Mouse (Mus musculus) kidney, postnatal 4 days (tissue): ENCODE data around the gene Thoc7.
A peak's percentile ranks its signal among the peaks of the same experiment; 100 is the strongest.

ENCODE experiments used
- DNase-seq, 2 experiments: peaks; one replicate each; pipeline ENCODE4 v3.0.0; 2021; ENCODE audit warnings: mixed read lengths in 2 of 2

The Thoc7 gene

DNA sequence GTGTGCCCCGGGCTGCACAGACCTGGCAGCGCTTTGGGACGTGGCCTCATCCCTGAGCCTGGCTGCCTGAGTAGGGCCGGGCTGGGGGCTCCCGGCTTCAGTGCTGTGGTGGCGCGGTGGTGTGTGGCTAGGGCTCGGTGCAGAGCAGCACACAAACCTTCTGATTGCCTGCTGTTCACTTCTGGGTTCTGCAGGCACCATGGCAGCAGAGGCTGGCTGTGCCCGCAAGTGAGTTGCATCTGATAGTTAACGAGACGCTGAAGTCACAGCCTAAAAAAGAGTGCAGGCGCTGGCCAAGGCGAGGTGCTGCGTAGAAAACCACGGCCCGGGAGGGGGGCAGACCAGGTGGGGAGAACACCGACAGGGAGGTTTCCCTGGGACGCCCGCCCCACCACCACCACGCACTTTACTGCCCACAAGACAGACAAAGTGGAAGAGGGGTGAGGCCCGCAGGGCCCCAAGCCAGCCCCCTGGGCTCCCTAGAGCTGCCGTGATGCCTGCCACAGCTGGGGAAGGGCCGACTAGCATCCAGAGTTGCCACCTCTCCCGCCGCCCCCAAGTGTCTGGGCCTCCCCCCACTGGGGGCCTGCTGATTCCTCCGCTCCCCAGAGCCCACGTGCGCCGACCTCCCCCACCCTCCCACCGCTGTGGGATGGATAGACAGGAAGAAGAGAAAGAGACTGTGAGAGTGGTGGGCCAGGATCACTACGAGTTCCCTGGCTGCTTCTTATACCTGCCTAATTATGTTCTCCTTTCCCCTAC is 28.2 kb downstream of the Thoc7 start:
- no peak for DNase-seq

DNA sequence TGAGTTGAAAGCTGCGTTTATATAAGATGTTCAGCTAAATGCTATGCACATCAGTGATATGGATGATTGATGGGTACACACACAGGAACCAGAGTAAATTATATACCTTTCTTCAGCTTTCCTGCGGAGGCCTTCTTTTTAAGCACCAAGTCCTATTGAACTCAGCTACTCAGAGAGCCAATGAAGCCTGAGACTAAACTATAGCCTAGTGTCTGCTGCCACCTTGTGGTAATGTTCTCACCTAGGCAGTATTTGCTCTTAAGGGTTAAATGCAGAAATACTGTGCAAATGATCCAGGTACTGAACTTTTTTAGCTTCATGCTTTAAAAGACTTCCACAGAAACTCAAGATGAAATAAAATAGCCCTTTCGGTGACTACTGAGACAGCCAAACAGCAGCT is 44.0 kb downstream of the Thoc7 start:
- peak; percentile 46 to 69 for DNase-seq

DNA sequence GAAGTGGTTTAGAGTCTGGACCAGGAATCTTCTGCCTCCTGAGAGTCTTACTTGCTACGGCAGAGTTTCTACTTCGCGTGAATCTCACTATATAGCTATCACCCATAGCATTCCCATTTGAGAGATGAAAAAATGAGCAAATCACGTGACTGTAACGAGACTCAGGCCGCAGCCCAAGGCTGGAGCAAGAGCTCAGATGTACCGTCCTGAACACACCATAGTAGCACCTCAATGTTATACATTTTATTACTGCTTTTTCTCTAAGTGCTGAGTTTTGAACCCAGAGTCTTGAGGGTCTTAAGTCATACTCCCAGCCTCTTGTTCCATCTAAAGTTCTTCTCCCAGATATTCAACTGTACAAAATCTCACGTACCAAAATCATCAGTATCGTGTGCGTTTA is 44.4 kb downstream of the Thoc7 start:
- DNase-seq = no peak

DNA sequence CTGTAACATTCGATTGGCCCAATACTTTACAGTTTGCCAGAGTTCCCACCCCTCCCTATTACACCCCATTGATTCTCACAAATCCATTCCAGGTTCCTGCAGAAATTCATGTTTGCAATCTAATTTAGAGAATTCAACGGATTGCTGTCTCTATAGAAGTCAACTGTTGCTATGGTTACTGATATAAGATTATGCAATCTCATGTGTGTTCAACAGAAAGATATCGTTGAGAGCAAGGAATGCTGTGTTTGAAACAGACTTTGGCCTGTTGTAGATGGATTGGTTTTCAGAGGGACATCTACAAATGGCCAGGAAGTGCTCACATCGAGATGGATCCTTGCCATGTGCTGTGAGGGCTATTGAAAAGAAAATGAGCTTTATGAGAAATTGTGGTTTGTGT is 46.4 kb downstream of the Thoc7 start:
- DNase-seq = no peak

DNA sequence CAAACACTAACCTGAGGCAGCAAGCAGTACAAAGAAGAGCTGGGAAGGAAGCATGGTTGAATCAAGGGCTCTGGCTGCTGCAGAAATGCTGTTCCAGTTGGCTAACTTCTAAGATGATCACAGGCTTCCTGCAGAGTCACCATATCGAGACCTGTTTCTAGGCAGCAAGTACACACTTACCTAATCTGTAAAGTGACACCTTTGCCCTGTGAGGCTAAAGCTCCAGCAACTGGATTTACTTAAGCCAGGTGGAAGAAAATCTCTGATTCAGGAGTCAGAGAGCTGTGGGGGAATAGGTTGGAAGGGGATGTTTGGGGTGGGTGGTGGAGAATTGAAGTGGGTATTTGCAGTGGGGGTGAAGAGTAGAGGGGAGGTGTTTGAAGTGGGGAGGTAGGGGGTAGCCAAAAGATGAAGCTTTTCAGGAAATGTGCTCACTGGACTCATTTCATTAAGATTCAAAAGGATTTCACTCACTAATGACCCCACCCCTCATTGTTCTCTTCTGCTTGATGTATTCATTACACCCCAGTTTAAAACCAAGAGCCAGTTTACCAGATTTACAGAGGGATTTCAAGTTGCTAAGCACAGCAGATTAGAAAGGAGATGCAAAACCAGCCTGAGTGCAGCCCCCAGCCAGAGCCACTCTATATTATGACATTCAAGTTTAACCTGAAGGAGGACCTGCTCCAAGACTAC is 47.1 kb downstream of the Thoc7 start, which contains the start of gene Gm281:
Gm281 (minus strand) TSS at position 92 of the 696 bp plus-strand sequence.
- no peak for DNase-seq

DNA sequence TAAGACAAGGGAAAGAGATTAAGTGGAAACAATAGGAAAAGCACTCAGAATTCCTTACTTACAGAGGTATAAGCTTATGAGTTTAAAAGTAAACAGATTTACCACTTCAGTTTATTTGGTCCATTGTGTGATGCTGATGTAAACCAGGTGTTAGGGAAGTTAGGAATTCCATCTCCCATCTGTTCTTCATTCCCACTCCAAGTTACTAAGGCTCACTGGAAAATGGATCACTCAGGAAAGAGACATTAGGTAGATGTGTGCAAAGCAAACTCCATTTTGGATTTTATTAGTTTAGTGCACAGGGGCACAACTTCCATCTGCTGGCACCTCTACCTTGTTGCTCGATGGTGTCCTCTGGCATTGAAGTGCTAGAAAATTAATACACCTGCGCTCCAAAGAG is 51.5 kb downstream of the Thoc7 start:
- DNase-seq = no peak

DNA sequence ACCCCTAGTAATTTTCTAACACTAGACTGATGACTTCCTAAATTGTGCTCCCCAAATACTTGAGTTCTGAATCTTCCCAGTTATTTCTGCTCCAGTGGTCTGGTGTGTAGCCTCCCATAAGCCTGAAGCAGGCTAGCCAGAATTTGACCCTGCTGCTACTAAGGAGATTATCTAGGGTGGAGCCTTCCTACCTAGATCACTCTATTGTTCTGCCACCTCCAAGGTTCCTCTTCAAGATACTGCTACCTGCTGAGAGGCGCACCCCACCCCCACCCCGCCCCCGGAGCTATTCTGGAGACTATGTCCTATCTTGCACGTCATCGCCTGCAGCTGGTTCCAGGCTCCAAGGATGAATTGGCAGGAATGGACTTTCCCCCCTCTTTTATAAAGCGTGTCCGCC is 54.5 kb downstream of the Thoc7 start:
- DNase-seq = no peak

DNA sequence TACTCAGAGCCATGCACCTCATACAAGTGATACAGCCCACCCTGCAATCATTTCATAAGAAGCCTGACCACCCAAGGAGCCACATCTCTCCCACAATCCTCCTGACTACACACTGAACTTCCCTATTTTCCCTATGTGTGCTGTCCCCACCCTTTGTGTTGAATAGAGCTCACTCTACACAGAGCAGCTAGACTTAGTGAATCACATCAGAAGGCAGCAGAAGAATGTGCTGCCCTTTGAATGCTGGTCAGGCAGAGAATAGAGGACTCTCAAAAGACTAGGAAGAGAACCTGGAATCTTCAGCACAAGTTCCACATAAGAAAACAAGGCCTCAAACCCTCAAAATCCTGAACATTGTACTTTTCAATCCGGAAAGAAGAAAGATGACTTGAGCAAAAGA is 55.2 kb downstream of the Thoc7 start:
- DNase-seq = no peak

DNA sequence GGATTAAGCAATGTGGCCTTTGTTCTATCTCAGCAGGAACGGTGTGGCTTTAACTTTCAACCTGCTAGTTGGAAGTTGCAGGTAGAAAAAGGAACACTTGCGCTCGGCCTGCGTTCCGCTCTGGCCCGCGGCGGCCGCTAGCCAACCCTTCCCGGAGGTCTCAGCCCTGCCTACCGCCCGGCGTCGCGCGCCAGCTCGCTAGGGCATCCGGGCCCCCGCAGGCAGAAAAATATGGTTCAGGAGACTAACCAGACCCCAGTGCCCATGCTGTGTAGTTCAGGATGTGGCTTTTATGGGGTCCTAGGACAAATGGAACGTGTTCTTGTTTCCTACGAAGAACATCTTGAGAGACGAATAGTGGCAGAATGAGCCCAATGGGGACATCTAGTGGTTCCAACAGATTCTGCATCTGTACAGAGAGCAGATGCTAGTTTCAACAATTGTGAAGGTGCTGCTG is 60.0 kb downstream of the Thoc7 start:
- DNase-seq = peak; percentile 41 to 59
